Mouse (Mus musculus) liver, postnatal 0 days (tissue): Measurements from ENCODE around the gene Avpi1. TPM values are rescaled to one million over a fixed set of nuclear protein-coding genes. Genes with fewer than 3 reads are reported as not detected.

Source experiments
- ATAC-seq: fragments of 200-750 bp; cut with Nextera tagmentation; 2 replicates; pipeline ENCODE4 v1.8.0; 2017; ENCODE audit warnings: mild to moderate bottlenecking, moderate library complexity
- DNase-seq: peaks from one replicate; pipeline ENCODE4 v3.0.0-alpha.2; 2016
- H3K27ac ChIP-seq: fragments of 300-500 bp; sonication (generic); 2 replicates; pipeline ENCODE4 v1.5.1; 2014; ENCODE audit warnings: antibody characterized with exemption, moderate library complexity, mild to moderate bottlenecking, low read depth
- H3K27me3 ChIP-seq: fragments of 300-500 bp; sonication (generic); 2 replicates; pipeline ENCODE4 v1.6.1; 2014; ENCODE audit warnings: low read length, control low read depth, mixed read lengths; ENCODE audit not compliant: insufficient read depth
- H3K36me3 ChIP-seq: fragments of 300-500 bp; sonication (generic); replicated peaks from 2 replicates; pipeline ENCODE4 v1.6.1; 2014; ENCODE audit warnings: mild to moderate bottlenecking, control low read depth, low read length, moderate library complexity, mixed read lengths; ENCODE audit not compliant: insufficient read depth
- H3K4me1 ChIP-seq: fragments of 300-500 bp; sonication (generic); 2 replicates; pipeline ENCODE4 v1.6.1; 2014; ENCODE audit warnings: antibody characterized with exemption, mild to moderate bottlenecking, control low read depth; ENCODE audit not compliant: insufficient read depth
- H3K4me2 ChIP-seq: fragments of 300-500 bp; sonication (generic); 2 replicates; pipeline ENCODE4 v1.6.1; 2014; ENCODE audit warnings: low read depth, mild to moderate bottlenecking, low read length, moderate library complexity, mixed read lengths
- H3K4me3 ChIP-seq: fragments of 300-500 bp; sonication (generic); 2 replicates; pipeline ENCODE4 v1.5.1; 2014; ENCODE audit warnings: low read depth, low read length
- H3K9ac ChIP-seq: fragments of 300-500 bp; sonication (generic); replicated peaks from 2 replicates; pipeline ENCODE4 v1.6.1; 2014; ENCODE audit warnings: mild to moderate bottlenecking, moderate library complexity
- H3K9me3 ChIP-seq: fragments of 300-500 bp; sonication (generic); 2 replicates; pipeline ENCODE4 v1.6.1; 2016; ENCODE audit warnings: mild to moderate bottlenecking, control low read depth, low read length, mixed read lengths
- CTCF ChIP-seq: sonication (generic); IDR thresholded peaks from 2 replicates; pipeline ENCODE4 v1.5.1; 2016; ENCODE audit warnings: antibody characterized with exemption, low read depth
- EP300 ChIP-seq: IDR thresholded peaks from 2 replicates; pipeline ENCODE4 v1.6.1; 2016; ENCODE audit warnings: antibody characterized with exemption, low read depth, mild to moderate bottlenecking
- WGBS: fragments of 180-500 bp; shearing (Covaris S2); extraction: QIAGEN DNeasy Blood & Tissue Kit; methylation state at CpG from one replicate; pipeline ENCODE4 v1.1.7; 2014; ENCODE audit not compliant: insufficient replicate concordance; 5-methylcytosine and 5-hydroxymethylcytosine counted together
- polyA plus RNA-seq: library from polyadenylated mRNA; unstranded; fragments of >200 nt; fragmentation: Nextera tagmentation; extraction: Ambion mirVana; gene quantifications from 2 replicates; pipeline ENCODE4 v1.2.1, GENCODE M21; 2015

Gene Avpi1
- polyA plus RNA-seq, 1 experiment from 2014 or later: 50.0 TPM

DNA sequence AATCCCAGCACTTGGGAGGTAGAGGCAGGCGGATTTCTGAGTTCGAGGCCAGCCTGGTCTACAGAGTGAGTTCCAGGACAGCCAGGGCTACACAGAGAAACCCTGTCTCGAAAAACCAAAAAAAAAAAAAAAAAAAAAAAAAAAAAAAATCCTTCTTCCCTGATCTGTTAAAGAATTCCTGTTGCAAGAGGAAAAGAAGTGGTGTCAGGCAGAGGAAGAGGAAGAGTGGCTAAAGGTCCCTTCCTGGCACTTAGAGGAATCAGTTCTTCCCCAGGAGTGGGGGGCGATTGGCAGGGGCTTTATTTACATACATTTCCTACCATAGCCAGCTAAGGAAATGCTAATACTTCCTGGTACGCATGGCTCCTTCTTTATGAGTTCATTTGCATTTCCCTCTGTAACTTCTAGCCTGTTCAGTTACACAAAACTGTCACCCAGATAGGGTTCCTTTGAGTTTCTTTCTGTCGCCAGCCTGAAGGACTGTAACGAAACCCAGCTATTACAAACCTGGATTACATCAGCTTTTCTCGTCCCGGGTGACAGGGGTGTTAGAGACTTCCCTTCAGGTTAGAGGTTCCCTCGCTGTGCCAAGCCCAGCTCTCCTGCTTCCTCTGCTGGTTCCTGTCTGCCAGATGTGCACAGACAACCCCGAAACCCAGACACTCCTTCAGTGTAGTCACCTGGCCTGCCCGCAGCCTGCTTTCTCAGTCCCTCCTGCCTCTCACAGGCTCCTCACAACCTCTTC, 28.8 kb upstream of the Avpi1 start:
- TF ChIP-seq EP300: no peak
- TF ChIP-seq CTCF: no peak
- Histone ChIP-seq H3K4me3 (no peak overlapping the region), H3K36me3 (no peaks in the 10 kb centered on the region), H3K4me1 (peaks cover 17% of the 10 kb centered on the region), H3K27me3 (no peaks in the 10 kb centered on the region), H3K9me3 (no peaks in the 10 kb centered on the region), H3K27ac (peak overlapping the region; percentile 53; the same call in 1 of the 2 replicates), H3K4me2 (peak overlapping the region; percentile 42; the same call in 1 of the 2 replicates), H3K9ac (no peak overlapping the region)
- 32% methylated on average over 11 of the region's 12 CpGs for WGBS
- DNase-seq: no peak
- peak; percentile 47; the same call in 1 of the 2 replicates for ATAC-seq

DNA sequence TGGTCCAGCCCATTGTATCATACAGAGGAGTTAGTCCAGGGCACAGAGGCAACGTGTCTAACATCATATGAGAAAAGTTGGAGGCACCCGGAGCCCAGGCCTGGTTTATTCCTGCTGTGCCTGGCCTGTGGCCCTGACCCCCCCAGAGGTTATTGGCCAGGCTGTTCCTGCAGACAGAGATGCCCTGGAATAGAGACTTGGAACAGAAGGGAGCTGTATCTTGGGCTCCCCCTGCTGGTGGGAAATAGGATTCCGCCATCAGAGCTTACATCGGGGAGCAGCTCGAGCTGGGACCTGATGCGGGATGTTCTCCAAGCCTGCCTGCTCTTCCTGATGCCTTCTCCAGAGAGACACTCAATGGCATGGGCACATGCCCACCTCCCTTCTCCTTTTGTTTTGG, 23.1 kb upstream of the Avpi1 start:
- peak; percentile 85 for DNase-seq
- no peak overlapping the region for H3K27ac ChIP-seq
- WGBS: 5% methylated on average over 6 of the region's 6 CpGs
- peak; percentile 53 for ATAC-seq
- H3K4me2 ChIP-seq: no peak overlapping the region
- H3K4me3 ChIP-seq: no peak overlapping the region
- H3K36me3 ChIP-seq: 0 out of 2 replicates have a peak, but pooled peaks cover 3% of the 10 kb centered on the region
- H3K4me1 ChIP-seq: peaks cover 30% of the 10 kb centered on the region
- H3K27me3 ChIP-seq: peaks cover 13% of the 10 kb centered on the region
- no peaks in the 10 kb centered on the region for H3K9me3 ChIP-seq
- TF ChIP-seq EP300 (no peak), CTCF (peak; percentile 95)
- H3K9ac ChIP-seq: no peak overlapping the region

DNA sequence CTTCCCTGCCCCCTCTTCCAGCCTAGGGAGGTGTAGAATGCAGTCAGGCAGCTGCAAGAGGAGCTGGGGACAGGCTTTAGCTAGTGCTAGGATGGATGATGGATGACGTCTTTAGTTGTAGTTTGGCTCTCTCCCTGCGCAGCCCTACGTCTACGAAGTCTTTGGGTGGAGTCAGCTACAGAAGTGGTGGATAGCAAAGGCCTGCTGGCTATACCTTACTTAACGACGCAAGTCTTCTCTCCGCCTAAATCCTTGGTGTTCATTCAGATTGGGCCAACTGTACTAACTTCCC, 19.7 kb upstream of the Avpi1 start:
- Histone ChIP-seq H3K4me3 (peak overlapping the region; percentile 63), H3K27me3 (peaks cover 13% of the 10 kb centered on the region), H3K9ac (peak overlapping the region; percentile 79), H3K9me3 (no peaks in the 10 kb centered on the region), H3K36me3 (0 out of 2 replicates have a peak, but pooled peaks cover 3% of the 10 kb centered on the region), H3K4me1 (peaks cover 38% of the 10 kb centered on the region), H3K27ac (peak overlapping the region; percentile 92), H3K4me2 (peak overlapping the region; percentile 86)
- TF ChIP-seq CTCF (no peak), EP300 (no peak)
- 38% methylated on average over 7 of the region's 7 CpGs for WGBS
- DNase-seq: no peak
- no peak for ATAC-seq

DNA sequence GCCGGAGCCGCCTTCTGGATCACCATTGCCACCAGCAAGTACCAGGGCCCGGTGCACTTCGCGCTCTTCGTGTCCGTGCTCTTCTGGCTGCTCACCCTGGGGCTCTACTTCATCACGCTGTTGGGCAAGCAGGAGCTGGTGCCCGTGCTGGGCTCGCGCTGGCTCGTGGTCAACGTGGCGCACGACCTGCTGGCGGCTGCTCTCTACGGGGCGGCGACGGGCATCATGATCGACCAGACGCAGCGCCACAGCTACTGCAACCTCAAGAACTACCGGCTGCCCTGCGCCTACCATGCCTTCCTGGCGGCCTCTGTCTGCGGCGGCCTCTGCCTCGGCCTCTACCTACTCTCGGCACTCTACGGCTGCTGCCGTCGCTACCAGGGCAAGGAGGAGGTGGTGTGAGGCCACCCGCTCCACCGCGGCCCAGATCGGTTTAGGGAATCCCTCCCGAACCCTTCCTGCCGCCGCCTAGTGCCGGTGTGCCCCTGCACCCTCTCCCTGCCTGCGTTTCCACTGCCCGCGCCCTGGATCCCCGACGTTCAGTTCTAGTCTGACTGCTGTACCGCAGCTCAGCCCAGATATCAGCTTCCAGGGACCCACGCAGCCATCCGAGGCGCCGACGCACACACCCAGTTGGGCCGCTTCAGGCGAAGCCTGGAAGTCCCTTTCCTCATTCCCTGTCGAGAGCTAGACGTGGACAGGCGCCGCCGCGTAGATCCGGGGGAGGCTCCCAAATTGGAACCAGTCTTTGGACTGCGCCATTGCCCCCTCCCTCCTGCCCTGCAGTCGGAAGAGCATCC, 19.1 kb upstream of the Avpi1 start:
- DNase-seq (peak; percentile 67), ATAC-seq (peak; percentile 63)
- Histone ChIP-seq H3K4me3 (peak overlapping the region; percentile 63), H3K4me1 (peaks cover 38% of the 10 kb centered on the region), H3K27me3 (peaks cover 13% of the 10 kb centered on the region), H3K9ac (peak overlapping the region; percentile 79), H3K27ac (peak overlapping the region; percentile 92), H3K4me2 (peak overlapping the region; percentile 86), H3K9me3 (no peaks in the 10 kb centered on the region), H3K36me3 (0 out of 2 replicates have a peak, but pooled peaks cover 3% of the 10 kb centered on the region)
- 2% methylated on average over 62 of the region's 63 CpGs for WGBS
- TF ChIP-seq CTCF: 0 out of 2 replicates have a peak, but pooled peaks have one; percentile 1
- no peak for TF ChIP-seq EP300

DNA sequence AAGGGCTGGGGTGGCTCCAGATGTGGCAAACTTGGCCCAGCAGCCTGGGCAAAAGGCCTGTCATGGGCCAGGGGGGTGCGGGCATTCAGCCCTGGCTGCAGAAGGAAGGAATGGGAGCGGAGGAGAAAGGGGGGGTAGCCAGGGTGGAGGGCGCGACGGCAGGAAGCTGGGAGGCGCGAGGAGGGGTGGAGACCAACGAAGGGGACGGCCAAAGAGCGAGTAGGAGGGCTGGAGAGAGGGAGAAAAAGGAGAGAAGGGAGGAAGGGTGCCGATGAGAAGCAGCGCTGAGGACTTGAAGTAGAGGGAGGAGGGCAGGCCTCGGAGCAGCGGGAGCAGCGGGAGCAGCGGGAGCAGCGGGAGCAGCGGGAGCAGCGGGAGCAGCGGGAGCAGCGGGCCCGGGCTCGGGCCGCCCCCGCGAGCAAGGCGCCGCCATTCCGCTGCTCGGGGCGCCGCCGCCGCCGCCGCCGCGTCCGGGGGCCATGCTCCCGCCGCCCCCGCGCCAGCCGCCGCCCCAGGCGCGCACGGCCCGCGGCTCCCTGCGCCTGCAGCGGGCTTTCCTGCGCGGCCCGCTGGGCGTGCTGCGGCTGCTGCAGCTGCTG, 18.4 kb upstream of the Avpi1 start, which contains the start of gene Marveld1:
Marveld1 (plus strand) TSS at position 231 of the 599 bp plus-strand sequence.
- Histone ChIP-seq H3K4me1 (peaks cover 38% of the 10 kb centered on the region), H3K27ac (peak within 1 kb of the TSS; percentile 92), H3K4me3 (peak within 1 kb of the TSS; percentile 63), H3K9ac (peak within 1 kb of the TSS; percentile 79), H3K4me2 (peak within 1 kb of the TSS; percentile 86), H3K9me3 (no peaks in the 10 kb centered on the region), H3K36me3 (0 out of 2 replicates have a peak, but pooled peaks cover 3% of the 10 kb centered on the region), H3K27me3 (peaks cover 13% of the 10 kb centered on the region)
- ATAC-seq: peak; percentile 18
- TF ChIP-seq CTCF (no peak), EP300 (no peak)
- peak; percentile 51 for DNase-seq
- under 1% methylated on average over 28 of the region's 57 CpGs for WGBS
